Mouse (Mus musculus): ENCODE results near the gene Slu7.

DNA sequence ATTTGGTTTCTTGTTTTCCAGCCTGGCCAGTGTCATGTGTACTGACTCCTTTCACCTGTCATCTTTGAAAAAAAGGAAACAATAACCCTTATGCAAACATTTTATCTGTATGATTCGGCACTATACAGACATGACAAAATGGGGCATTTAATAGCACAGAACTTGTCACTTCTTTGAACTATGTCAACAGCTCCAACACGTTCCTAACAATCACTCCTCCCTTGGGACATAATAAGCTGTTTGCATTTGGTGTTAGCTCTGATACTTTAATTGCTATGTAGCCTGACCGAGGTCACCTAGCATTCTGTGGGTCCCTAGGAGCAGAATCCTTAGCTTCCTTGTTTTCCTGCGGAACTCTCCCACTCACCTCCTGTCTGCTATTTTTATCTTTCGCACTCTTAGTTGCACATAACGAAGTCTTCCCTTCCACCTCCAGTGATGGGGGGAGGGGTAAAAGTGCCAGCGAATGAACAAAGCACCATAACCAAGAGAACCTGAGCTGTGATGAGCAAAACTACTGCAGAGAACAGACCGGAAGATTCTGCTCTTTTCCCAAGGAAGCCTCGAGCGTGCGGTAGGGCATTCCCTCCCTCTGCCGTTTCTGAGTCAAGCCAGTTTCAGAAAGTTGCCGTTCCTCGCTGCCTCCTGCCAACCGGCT lies 29.3 kb upstream of the Slu7 start:
- no peak for TF ChIP-seq CTCF (IDR thresholded peaks at IDR 0.05; ENCODE audit: low read depth, low read length)
- no peak for TF ChIP-seq GATA1 (IDR thresholded peaks at IDR 0.05; ENCODE audit: borderline replicate concordance, low read length)
- no peak for TF ChIP-seq TAL1 (conservative IDR thresholded peaks at IDR 0.05; ENCODE audit: low read depth, low read length)
- no peak for TF ChIP-seq GATA2 (IDR thresholded peaks at IDR 0.05; ENCODE audit: borderline replicate concordance, low read depth, low read length)
- TF ChIP-seq POLR2AphosphoS5 (IDR thresholded peaks at IDR 0.05; ENCODE audit: insufficient replicate concordance, low read depth, low read length): no peak
